Mouse (Mus musculus) embryonic facial prominence, embryonic 14.5 days (tissue): Measurements from ENCODE around the gene Gm49395. TPM values are rescaled to one million over a fixed set of nuclear protein-coding genes. Genes with fewer than 3 reads are reported as not detected.

Experiments used
- ATAC-seq: fragments of 200-750 bp; cut with Nextera tagmentation; 2 replicates; pipeline ENCODE4 v1.8.0; 2017; ENCODE audit warnings: low read depth, moderate number of reproducible peaks, moderate TSS enrichment
- DNase-seq: peaks from one replicate; pipeline ENCODE4 v3.0.0-alpha.2; 2015; ENCODE audit warnings: low spot score
- H3K27ac ChIP-seq: fragments of 300-500 bp; sonication (generic); replicated peaks from 2 replicates; pipeline ENCODE4 v1.5.1; 2014; ENCODE audit warnings: low read depth, mild to moderate bottlenecking, low read length, moderate library complexity
- H3K27me3 ChIP-seq: fragments of 300-500 bp; sonication (generic); replicated peaks from 2 replicates; pipeline ENCODE4 v1.6.1; 2014; ENCODE audit warnings: low read length; ENCODE audit not compliant: control insufficient read depth, insufficient read depth
- H3K36me3 ChIP-seq: fragments of 300-500 bp; sonication (generic); 2 replicates; pipeline ENCODE4 v1.6.1; 2014; ENCODE audit warnings: low read length, mixed read lengths; ENCODE audit not compliant: control insufficient read depth, insufficient read depth
- H3K4me1 ChIP-seq: fragments of 300-500 bp; sonication (generic); 2 replicates; pipeline ENCODE4 v1.6.1; 2014; ENCODE audit warnings: antibody characterized with exemption, low read length; ENCODE audit not compliant: control insufficient read depth, insufficient read depth
- H3K4me2 ChIP-seq: fragments of 300-500 bp; sonication (generic); 2 replicates; pipeline ENCODE4 v1.6.1; 2014; ENCODE audit warnings: low read depth, mild to moderate bottlenecking, low read length, moderate library complexity, mixed read lengths
- H3K4me3 ChIP-seq: fragments of 300-500 bp; sonication (generic); 2 replicates; pipeline ENCODE4 v1.5.1; 2014; ENCODE audit warnings: low read depth, mild to moderate bottlenecking, low read length
- H3K9ac ChIP-seq: fragments of 300-500 bp; sonication (generic); 2 replicates; pipeline ENCODE4 v1.6.1; 2014; ENCODE audit warnings: low read depth, mild to moderate bottlenecking, low read length, moderate library complexity, mixed read lengths
- H3K9me3 ChIP-seq: fragments of 300-500 bp; sonication (generic); 2 replicates; pipeline ENCODE4 v1.6.1; 2016; ENCODE audit warnings: low read length; ENCODE audit not compliant: control insufficient read depth
- WGBS: fragments of 180-500 bp; shearing (Covaris S2); extraction: QIAGEN DNeasy Blood & Tissue Kit; methylation state at CpG from one replicate; pipeline ENCODE4 v1.1.7; 2014; 5-methylcytosine and 5-hydroxymethylcytosine counted together
- polyA plus RNA-seq: library from polyadenylated mRNA; unstranded; fragments of >200 nt; fragmentation: Nextera tagmentation; extraction: Ambion mirVana; gene quantifications from 2 replicates; pipeline ENCODE4 v1.2.1, GENCODE M21; 2014

Gm49395 gene
- polyA plus RNA-seq, 1 experiment from 2014 or later, result 4.7 TPM

GRCm38 (mm10) chr13:115054783-115055182, 46.9 kb downstream of the Gm49395 start:
- H3K4me2 ChIP-seq, result no peak overlapping the region
- no peak for ATAC-seq
- DNase-seq, result peak; percentile 15
- H3K4me3 ChIP-seq, result no peak overlapping the region
- H3K36me3 ChIP-seq, result no peaks in the 10 kb centered on the region
- no peak overlapping the region for H3K27ac ChIP-seq
- WGBS, result 45% methylated on average over 9 of the region's 9 CpGs
- H3K9ac ChIP-seq, result no peak overlapping the region
- H3K9me3 ChIP-seq, result no peaks in the 10 kb centered on the region
- no peaks in the 10 kb centered on the region; the same call in 1 of the 2 replicates for H3K27me3 ChIP-seq
- H3K4me1 ChIP-seq, result no peaks in the 10 kb centered on the region

GRCm38 (mm10) chr13:115052568-115052967, 49.2 kb downstream of the Gm49395 start:
- Histone ChIP-seq H3K27me3 (no peaks in the 10 kb centered on the region; the same call in 1 of the 2 replicates), H3K36me3 (no peaks in the 10 kb centered on the region), H3K4me1 (no peaks in the 10 kb centered on the region), H3K4me2 (no peak overlapping the region), H3K9me3 (no peaks in the 10 kb centered on the region), H3K27ac (no peak overlapping the region), H3K4me3 (no peak overlapping the region), H3K9ac (no peak overlapping the region)
- 82% methylated on average over 7 of the region's 7 CpGs for WGBS
- ATAC-seq (no peak), DNase-seq (no peak)

- no peak; the same call in 1 of the 2 replicates for ATAC-seq
- Histone ChIP-seq H3K4me2 (no peak overlapping the region), H3K27ac (no peak overlapping the region), H3K4me1 (no peaks in the 10 kb centered on the region), H3K36me3 (no peaks in the 10 kb centered on the region), H3K27me3 (no peaks in the 10 kb centered on the region; the same call in 1 of the 2 replicates), H3K9me3 (no peaks in the 10 kb centered on the region), H3K9ac (no peak overlapping the region), H3K4me3 (no peak overlapping the region)
- 81% methylated on average over 13 of the region's 13 CpGs for WGBS
- no peak for DNase-seq
Measured at GRCm38 (mm10) chr13:115050660-115051559, 50.8 kb downstream of the Gm49395 start.

- H3K27me3 ChIP-seq, result no peaks in the 10 kb centered on the region
- no peak for DNase-seq
- ATAC-seq, result no peak
- H3K4me2 ChIP-seq, result no peak overlapping the region
- no peaks in the 10 kb centered on the region for H3K9me3 ChIP-seq
- 57% methylated on average over 2 of the region's 2 CpGs for WGBS
- H3K4me1 ChIP-seq, result no peaks in the 10 kb centered on the region
- H3K9ac ChIP-seq, result no peak overlapping the region
- H3K27ac ChIP-seq, result no peak overlapping the region
- H3K4me3 ChIP-seq, result no peak overlapping the region
- H3K36me3 ChIP-seq, result no peaks in the 10 kb centered on the region
Measured at GRCm38 (mm10) chr13:115042652-115043051, 59.1 kb downstream of the Gm49395 start.

- peak; percentile 26 for DNase-seq
- Histone ChIP-seq H3K9ac (no peak overlapping the region), H3K36me3 (no peaks in the 10 kb centered on the region), H3K27me3 (no peaks in the 10 kb centered on the region), H3K4me1 (no peaks in the 10 kb centered on the region), H3K9me3 (no peaks in the 10 kb centered on the region), H3K4me2 (no peak overlapping the region), H3K4me3 (no peak overlapping the region), H3K27ac (no peak overlapping the region)
- ATAC-seq, result no peak
- 69% methylated on average over 4 of the region's 4 CpGs for WGBS
Measured at GRCm38 (mm10) chr13:115037304-115037703, 64.4 kb downstream of the Gm49395 start.

GRCm38 (mm10) chr13:115035387-115035786, 66.3 kb downstream of the Gm49395 start:
- no peaks in the 10 kb centered on the region for H3K27me3 ChIP-seq
- WGBS, result 54% methylated on average over 8 of the region's 8 CpGs
- no peak overlapping the region for H3K9ac ChIP-seq
- DNase-seq (no peak), ATAC-seq (no peak)
- H3K4me3 ChIP-seq, result no peak overlapping the region
- H3K4me1 ChIP-seq, result no peaks in the 10 kb centered on the region
- no peak overlapping the region for H3K27ac ChIP-seq
- no peaks in the 10 kb centered on the region for H3K9me3 ChIP-seq
- H3K4me2 ChIP-seq, result no peak overlapping the region
- H3K36me3 ChIP-seq, result no peaks in the 10 kb centered on the region

GRCm38 (mm10) chr13:115033135-115033534, 68.6 kb downstream of the Gm49395 start:
- Histone ChIP-seq H3K27me3 (no peaks in the 10 kb centered on the region), H3K36me3 (no peaks in the 10 kb centered on the region), H3K27ac (no peak overlapping the region), H3K9ac (no peak overlapping the region), H3K9me3 (no peaks in the 10 kb centered on the region), H3K4me2 (no peak overlapping the region), H3K4me1 (no peaks in the 10 kb centered on the region), H3K4me3 (no peak overlapping the region)
- no peak for ATAC-seq
- DNase-seq, result no peak
- 78% methylated on average over 2 of the region's 2 CpGs for WGBS

- Histone ChIP-seq H3K9me3 (no peaks in the 10 kb centered on the region), H3K27me3 (no peaks in the 10 kb centered on the region), H3K9ac (no peak overlapping the region), H3K4me1 (no peaks in the 10 kb centered on the region), H3K36me3 (no peaks in the 10 kb centered on the region), H3K4me2 (no peak overlapping the region), H3K4me3 (no peak overlapping the region), H3K27ac (no peak overlapping the region)
- peak; percentile 68 for DNase-seq
- 74% methylated on average over 17 of the region's 17 CpGs for WGBS
- ATAC-seq, result no peak
Measured at GRCm38 (mm10) chr13:115031177-115032000, 70.3 kb downstream of the Gm49395 start.
